Mouse (Mus musculus): Measurements from ENCODE around the gene Cyct.

GRCm38 (mm10) chr2:76409986-76410385 is 49.7 kb upstream of the Cyct start:
- no peak for TF ChIP-seq EP300 (optimal IDR thresholded peaks at IDR 0.05)
- no peak for TF ChIP-seq CTCF (IDR thresholded peaks at IDR 0.05; ENCODE audit: low read depth)

Measured in stomach, postnatal 0 days (tissue).